ENCODE assay signal across 8 mouse cellular contexts in the genomic region with DNA sequence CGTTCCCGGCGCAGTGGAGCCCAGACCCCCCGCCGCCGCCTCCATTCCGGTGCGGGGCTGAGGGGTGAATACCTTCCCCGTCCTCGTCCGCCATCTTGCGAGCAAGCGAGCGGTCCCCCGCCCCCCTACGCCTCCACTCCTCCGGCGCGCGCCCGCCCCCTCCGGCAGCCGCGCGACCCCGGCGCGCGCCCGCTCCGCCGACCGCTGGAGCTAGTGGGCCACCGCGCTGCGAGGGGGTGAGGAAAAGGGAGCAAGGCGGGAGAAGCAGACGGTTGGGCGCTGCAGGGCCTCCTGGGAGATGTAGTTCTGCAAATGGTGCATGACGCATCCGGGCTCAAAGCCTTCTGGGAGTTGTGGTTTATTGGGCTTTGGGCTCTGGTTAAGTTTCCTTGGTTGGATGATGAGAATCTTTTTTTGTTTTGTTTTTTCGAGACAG. TPM values are rescaled to one million over a fixed set of nuclear protein-coding genes. Genes with fewer than 3 reads are reported as not detected.
DNase-seq lines count a peak whose midpoint lies in the region; ATAC-seq and TF ChIP-seq lines count a peak whose summit lies in the region.

A gene (minus strand): TSS at position 261 of the 436 bp plus-strand sequence.

- DNase-seq in 416B (ENCODE audit: low read depth) (peak; percentile 93), liver (peak; percentile 89)
- DNase-seq in heart, embryonic 10.5 days (ENCODE audit: low spot score), result peak; percentile 98
- DNase-seq in spleen, postnatal 4 days (ENCODE audit: low spot score in 2 of 2), result peak; percentile 79 to 87

- TF ChIP-seq CTCF in bone marrow, adult 2 months (IDR thresholded peaks at IDR 0.05; ENCODE audit: control insufficient read depth, insufficient read depth, low read length), result no peak

- WGBS in bone marrow, adult 2 months, result under 1% methylated on average over 42 of the region's 42 CpGs
- under 1% methylated on average over 38 of the region's 42 CpGs for WGBS in embryonic facial prominence, embryonic 15.5 days
- WGBS in heart, embryonic 10.5 days, result under 1% methylated on average over 37 of the region's 42 CpGs
- under 1% methylated on average over 42 of the region's 42 CpGs for WGBS in kidney, embryonic 15.5 days

- peak within 1 kb of the TSS; percentile 77 for H3K4me2 ChIP-seq in embryonic facial prominence, embryonic 15.5 days (replicated peaks)
- H3K4me2 ChIP-seq in kidney, embryonic 15.5 days, result peak within 1 kb of the TSS; percentile 78

- 0 out of 2 replicates have a peak, but pooled peaks have one; percentile 25 for TF ChIP-seq POLR2A in bone marrow, adult 2 months (IDR thresholded peaks at IDR 0.05; ENCODE audit: borderline replicate concordance, control insufficient read depth, low read depth, low read length)

- H3K9ac ChIP-seq in embryonic facial prominence, embryonic 15.5 days, result peak within 1 kb of the TSS; percentile 92
- peak within 1 kb of the TSS; percentile 82 for H3K9ac ChIP-seq in kidney, embryonic 15.5 days

- no peaks in the 10 kb centered on the region for H3K9me3 ChIP-seq in embryonic facial prominence, embryonic 15.5 days (replicated peaks)
- no peaks in the 10 kb centered on the region for H3K9me3 ChIP-seq in heart, embryonic 10.5 days
- no peaks in the 10 kb centered on the region for H3K9me3 ChIP-seq in kidney, embryonic 15.5 days (replicated peaks)

- H3K36me3 ChIP-seq in embryonic facial prominence, embryonic 15.5 days, result no peaks in the 10 kb centered on the region
- H3K36me3 ChIP-seq in heart, embryonic 10.5 days, result no peaks in the 10 kb centered on the region
- no peaks in the 10 kb centered on the region for H3K36me3 ChIP-seq in kidney, embryonic 15.5 days

- H3K27ac ChIP-seq in bone marrow, adult 2 months (ENCODE audit: control insufficient read depth, insufficient read depth, low read depth, low read length, poor library complexity), result peak within 1 kb of the TSS; percentile 97
- H3K27ac ChIP-seq in embryonic facial prominence, embryonic 15.5 days (replicated peaks), result peak within 1 kb of the TSS; percentile 91
- H3K27ac ChIP-seq in heart, embryonic 10.5 days, result peak within 1 kb of the TSS; percentile 96
- peak within 1 kb of the TSS; percentile 81 for H3K27ac ChIP-seq in kidney, embryonic 15.5 days

- H3K4me3 ChIP-seq in bone marrow, adult 2 months (replicated peaks; ENCODE audit: control insufficient read depth, low read depth, low read length), result peak within 1 kb of the TSS; percentile 96
- H3K4me3 ChIP-seq in embryonic facial prominence, embryonic 15.5 days (replicated peaks), result peak within 1 kb of the TSS; percentile 89
- H3K4me3 ChIP-seq in heart, embryonic 10.5 days, result peak within 1 kb of the TSS; percentile 95
- peak within 1 kb of the TSS; percentile 86 for H3K4me3 ChIP-seq in kidney, embryonic 15.5 days (replicated peaks)

- H3K27me3 ChIP-seq in embryonic facial prominence, embryonic 15.5 days, result no peaks in the 10 kb centered on the region
- no peaks in the 10 kb centered on the region for H3K27me3 ChIP-seq in heart, embryonic 10.5 days (ENCODE audit: insufficient read depth, poor library complexity, severe bottlenecking)
- no peaks in the 10 kb centered on the region for H3K27me3 ChIP-seq in kidney, embryonic 15.5 days

- no peaks in the 10 kb centered on the region; the same call in 1 of the 2 replicates for H3K4me1 ChIP-seq in bone marrow, adult 2 months (ENCODE audit: control insufficient read depth, insufficient read depth, low read length)
- H3K4me1 ChIP-seq in embryonic facial prominence, embryonic 15.5 days, result peaks cover 20% of the 10 kb centered on the region
- H3K4me1 ChIP-seq in heart, embryonic 10.5 days, result peaks cover 13% of the 10 kb centered on the region
- peaks cover 24% of the 10 kb centered on the region for H3K4me1 ChIP-seq in kidney, embryonic 15.5 days

- ATAC-seq in embryonic facial prominence, embryonic 15.5 days (ENCODE audit: insufficient number of reproducible peaks, low FRiP score, low TSS enrichment, low read depth), result peak; percentile 97
- peak; percentile 99 for ATAC-seq in kidney, embryonic 15.5 days (replicated peaks; ENCODE audit: low FRiP score)
- peak; percentile 81 for ATAC-seq in monocyte, adult 5-6 weeks (replicated peaks; ENCODE audit: insufficient number of reproducible peaks, low FRiP score, low TSS enrichment, poor library complexity, severe bottlenecking)

RNA-seq across cellular contexts. Expression of the gene that starts here (rescaled TPM):
- 13.9 and 14.1 TPM in 2 replicates for polyA plus RNA-seq in bone marrow, adult 2 months (2011; ENCODE audit: insufficient read depth, insufficient read length, low replicate concordance, missing spikeins)
- 47.8 and 48.9 TPM in 2 replicates for polyA plus RNA-seq in embryonic facial prominence, embryonic 15.5 days (2015; fragmentation: Nextera tagmentation; extraction: Ambion mirVana)
- polyA plus RNA-seq in heart, embryonic 10.5 days (2016; fragmentation: Nextera tagmentation; extraction: Ambion mirVana), result 32.2 and 41.3 TPM in 2 replicates
- 47.2 and 50.9 TPM in 2 replicates for polyA plus RNA-seq in kidney, embryonic 15.5 days (2015; fragmentation: Nextera tagmentation; extraction: Ambion mirVana)
- total RNA-seq in monocyte, adult 5-6 weeks (2017), result 28.7 to 47.9 TPM (median 47.5 TPM) in 3 replicates

Comparison
In these comparisons a context has a peak if more than half of its experiments do, and no peak if none do; other contexts are left out.
1. Peak in every context shown above with its lines: DNase-seq, ATAC-seq, H3K4me3 ChIP-seq and H3K27ac ChIP-seq.